Mouse (Mus musculus): ENCODE results near the gene Srarp.

GRCm38 (mm10) chr4:141423288-141423687, 12.6 kb downstream of the Srarp start:
- TF ChIP-seq POLR2A (IDR thresholded peaks at IDR 0.05; ENCODE audit: borderline replicate concordance, insufficient read depth, low read length) (no peak), CTCF (IDR thresholded peaks at IDR 0.05; ENCODE audit: borderline replicate concordance, insufficient read depth, low read depth, low read length) (no peak)

All from cerebellum, adult 2 months (tissue).